Mouse (Mus musculus) layer of hippocampus, adult 9-10 months (tissue): ENCODE results near the gene Plcb1.
"Not testable (repeated sequence)": the region's sequence is repeated elsewhere in the genome, so short reads cannot be mapped to it uniquely, and the experiment has no call there.

Experiments used
- DNase-seq: peaks from one replicate; pipeline ENCODE4 v3.0.0; 2022; ENCODE audit warnings: low spot score

The Plcb1 gene

GRCm38 (mm10) chr2:135307787-135308186, 521.9 kb downstream of the Plcb1 start:
- no peak for DNase-seq

- DNase-seq = no peak
These were observed 530.1 kb downstream of the Plcb1 start for GRCm38 (mm10) chr2:135315980-135316379.

GRCm38 (mm10) chr2:135318136-135318535, 532.3 kb downstream of the Plcb1 start:
- DNase-seq = no peak

- DNase-seq = no peak
These were observed 537.5 kb downstream of the Plcb1 start for GRCm38 (mm10) chr2:135323276-135323954.

- DNase-seq = no peak
These were observed 538.1 kb downstream of the Plcb1 start for GRCm38 (mm10) chr2:135323955-135324302.

- DNase-seq = no peak
These were observed 542.9 kb downstream of the Plcb1 start for GRCm38 (mm10) chr2:135328756-135329155.

GRCm38 (mm10) chr2:135329782-135330545, 544.1 kb downstream of the Plcb1 start:
- peak; percentile 76 for DNase-seq

- no peak for DNase-seq
These were observed 546.0 kb downstream of the Plcb1 start for GRCm38 (mm10) chr2:135331868-135332267.

GRCm38 (mm10) chr2:135356311-135356710, 570.4 kb downstream of the Plcb1 start:
- no peak for DNase-seq

- DNase-seq = peak; percentile 61
These were observed 575.9 kb downstream of the Plcb1 start for GRCm38 (mm10) chr2:135361798-135362197.

- DNase-seq = no peak
These were observed 577.1 kb downstream of the Plcb1 start for GRCm38 (mm10) chr2:135362948-135363347.

GRCm38 (mm10) chr2:135370259-135370835, 584.5 kb downstream of the Plcb1 start:
- DNase-seq = no peak

GRCm38 (mm10) chr2:135380796-135381195, 594.9 kb downstream of the Plcb1 start:
- not testable (repeated sequence) for DNase-seq

GRCm38 (mm10) chr2:135381396-135381795, 595.5 kb downstream of the Plcb1 start:
- DNase-seq = no peak

GRCm38 (mm10) chr2:135387990-135388389, 602.1 kb downstream of the Plcb1 start:
- DNase-seq = no peak

GRCm38 (mm10) chr2:135394698-135395097, 608.8 kb downstream of the Plcb1 start:
- no peak for DNase-seq

GRCm38 (mm10) chr2:135396375-135396774, 610.5 kb downstream of the Plcb1 start:
- no peak for DNase-seq

GRCm38 (mm10) chr2:135397970-135398369, 612.1 kb downstream of the Plcb1 start:
- no peak for DNase-seq

- DNase-seq = no peak
These were observed 613.9 kb downstream of the Plcb1 start for GRCm38 (mm10) chr2:135399760-135400159.

- DNase-seq = no peak
These were observed 617.0 kb downstream of the Plcb1 start for GRCm38 (mm10) chr2:135402916-135403315.

- no peak for DNase-seq
These were observed 617.5 kb downstream of the Plcb1 start for GRCm38 (mm10) chr2:135403344-135403743.

GRCm38 (mm10) chr2:135404095-135404494, 618.2 kb downstream of the Plcb1 start:
- DNase-seq = no peak

GRCm38 (mm10) chr2:135409418-135410097, 623.7 kb downstream of the Plcb1 start:
- DNase-seq = no peak
